Mouse (Mus musculus): ENCODE data around the gene Zfp503.

The Zfp503 gene

DNA sequence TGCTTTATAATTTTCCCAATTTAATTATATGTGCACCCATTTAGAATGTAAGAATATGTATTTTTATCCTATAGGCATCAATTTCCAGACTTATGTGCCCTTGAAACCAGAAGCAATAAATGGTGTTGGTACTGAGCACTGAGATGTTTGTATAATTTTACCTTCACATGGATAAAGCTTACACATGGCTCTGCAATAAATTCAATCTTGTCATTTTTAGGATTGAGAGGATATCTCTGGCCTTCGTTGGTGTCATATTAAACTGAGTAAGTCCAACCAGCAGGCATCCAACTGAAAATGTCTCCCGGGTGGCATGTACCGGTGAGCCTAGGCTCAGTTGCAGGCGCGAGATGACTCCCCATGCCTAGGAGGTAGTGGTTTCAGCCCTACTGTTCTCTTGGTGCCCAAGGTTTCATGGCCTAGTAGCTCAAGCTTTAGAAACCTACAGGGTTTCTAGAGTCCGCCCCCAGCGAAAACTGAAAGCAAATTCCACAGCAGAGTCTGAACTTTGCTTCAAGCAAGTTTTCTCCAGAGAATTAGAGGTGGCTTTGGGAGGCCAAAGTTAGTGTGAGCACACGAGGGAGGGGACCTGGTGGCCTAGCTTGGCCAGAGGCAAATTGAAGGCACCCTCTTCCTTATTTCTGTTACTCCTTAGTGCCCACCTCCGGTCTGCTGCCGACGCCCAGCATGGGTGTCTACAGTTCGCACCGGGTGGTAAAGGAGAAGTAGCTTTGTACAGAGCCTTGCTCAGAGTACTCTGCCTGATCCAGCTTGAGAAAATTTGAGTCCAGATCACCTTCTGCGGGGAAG lies 4.1 kb upstream of the Zfp503 start:
- no peak for DNase-seq (ENCODE audit: low spot score in 2 of 2)

DNA sequence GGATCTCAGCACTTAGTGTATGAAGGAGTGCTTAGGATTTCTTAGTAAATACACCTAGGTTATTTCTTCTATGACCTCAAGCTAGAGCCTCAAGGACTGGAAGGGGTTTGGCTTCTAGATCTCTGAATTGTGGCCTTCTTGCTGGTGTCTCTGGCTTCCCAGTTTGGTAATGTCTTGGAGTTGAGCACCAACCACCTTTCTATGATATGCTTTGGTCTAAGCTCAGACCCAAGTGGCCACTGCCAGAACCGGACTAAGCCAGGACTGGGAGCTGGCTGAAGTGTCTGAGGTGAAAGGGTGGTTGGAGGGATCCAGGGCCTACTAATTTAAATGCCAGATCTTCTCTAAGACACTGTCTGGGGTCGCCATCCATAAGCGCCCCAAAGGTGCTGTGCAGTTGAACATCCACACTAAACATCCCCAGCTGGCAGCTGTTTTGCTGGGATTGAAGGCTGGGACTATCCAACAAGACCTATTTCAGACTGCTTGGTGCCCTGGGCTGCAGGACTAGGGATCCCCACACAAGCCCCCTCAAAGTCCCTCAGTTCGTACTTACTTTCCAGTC lies 3.0 kb upstream of the Zfp503 start:
- DNase-seq (ENCODE audit: low spot score in 2 of 2): no peak

DNA sequence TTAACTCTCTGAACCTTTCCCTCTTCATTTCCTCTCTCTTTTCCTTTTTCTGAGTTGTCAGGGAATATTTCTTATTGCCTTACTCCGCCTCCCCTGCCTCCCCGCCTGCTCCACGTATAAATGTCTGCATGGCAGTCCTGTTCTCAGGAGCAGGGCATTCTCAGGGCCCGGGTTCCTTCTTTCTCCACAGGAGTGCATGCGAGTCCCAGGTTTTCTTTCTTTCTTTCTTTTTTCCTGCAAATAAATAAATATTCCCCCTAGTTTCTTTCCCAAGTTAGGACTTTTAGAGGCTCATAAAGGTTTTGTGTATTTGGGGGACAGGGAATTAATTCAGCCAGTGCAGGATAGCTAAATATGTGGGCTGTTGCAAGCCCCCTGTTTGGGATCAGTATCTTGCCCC lies 2.5 kb upstream of the Zfp503 start:
- no peak for DNase-seq (ENCODE audit: low spot score in 2 of 2)

DNA sequence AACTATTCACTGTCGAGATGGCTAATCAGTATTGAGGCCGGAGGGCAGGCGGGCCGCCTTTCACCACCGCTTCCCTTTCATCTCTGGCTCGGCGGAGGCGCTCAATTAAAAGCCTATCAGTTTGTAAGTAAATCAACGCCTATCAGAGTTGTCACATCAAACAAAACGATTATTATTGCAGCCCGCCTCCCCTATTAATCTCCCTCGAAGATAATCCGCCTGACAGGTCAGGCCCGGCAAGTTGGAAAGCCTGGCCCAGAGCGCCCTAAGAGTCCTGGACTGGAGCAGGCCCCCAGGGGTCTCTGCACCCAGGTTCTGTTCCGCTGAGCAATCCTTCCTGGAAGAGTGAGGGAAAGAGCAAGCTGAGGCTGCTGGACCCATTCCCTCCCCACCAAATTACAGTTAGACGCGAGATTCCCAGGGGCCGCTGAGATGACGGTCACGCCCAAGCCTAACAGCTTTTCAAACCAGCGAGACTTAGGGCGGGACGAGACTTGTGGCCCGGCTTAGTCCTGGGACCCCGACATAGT lies 1.9 kb upstream of the Zfp503 start:
- DNase-seq (ENCODE audit: low spot score in 2 of 2): peak; percentile 51 to 69

DNA sequence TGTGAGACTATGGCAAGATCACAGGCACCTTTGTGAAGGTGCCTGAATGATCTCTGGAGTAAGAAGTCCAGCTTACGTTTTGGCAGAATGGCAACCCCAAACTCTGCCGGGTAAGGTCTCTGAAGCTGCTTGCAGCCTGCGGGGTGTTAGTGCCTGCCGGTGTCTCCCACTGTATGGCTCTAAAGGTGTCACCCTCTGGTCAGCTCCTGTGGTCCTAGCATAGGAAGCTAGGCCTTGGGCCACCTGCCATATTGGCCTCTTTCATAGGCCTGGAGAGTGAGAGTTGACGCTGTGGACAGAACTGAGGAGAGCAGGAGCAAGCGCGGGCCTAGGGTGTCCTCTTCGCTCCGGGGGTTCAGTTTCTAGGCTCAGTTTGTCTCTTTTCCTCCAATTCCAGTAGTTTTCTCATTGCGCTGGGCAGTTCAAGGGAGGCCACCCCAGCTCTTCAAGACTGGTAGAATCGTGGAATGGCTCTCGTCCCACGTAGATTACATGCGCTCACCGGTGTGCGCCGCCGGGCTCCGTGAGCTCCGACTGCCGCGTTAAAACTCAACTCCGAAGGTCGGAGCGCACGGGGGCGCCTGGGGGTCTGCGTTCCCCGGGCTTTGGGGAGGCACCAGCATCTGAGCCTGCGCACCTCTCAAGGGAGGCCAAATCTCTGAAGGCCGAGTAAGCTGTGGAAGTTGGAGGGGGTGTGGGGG lies 1.1 kb upstream of the Zfp503 start:
- peak in 1 of 2 experiments; percentile 29 for DNase-seq (ENCODE audit: low spot score in 2 of 2)

DNA sequence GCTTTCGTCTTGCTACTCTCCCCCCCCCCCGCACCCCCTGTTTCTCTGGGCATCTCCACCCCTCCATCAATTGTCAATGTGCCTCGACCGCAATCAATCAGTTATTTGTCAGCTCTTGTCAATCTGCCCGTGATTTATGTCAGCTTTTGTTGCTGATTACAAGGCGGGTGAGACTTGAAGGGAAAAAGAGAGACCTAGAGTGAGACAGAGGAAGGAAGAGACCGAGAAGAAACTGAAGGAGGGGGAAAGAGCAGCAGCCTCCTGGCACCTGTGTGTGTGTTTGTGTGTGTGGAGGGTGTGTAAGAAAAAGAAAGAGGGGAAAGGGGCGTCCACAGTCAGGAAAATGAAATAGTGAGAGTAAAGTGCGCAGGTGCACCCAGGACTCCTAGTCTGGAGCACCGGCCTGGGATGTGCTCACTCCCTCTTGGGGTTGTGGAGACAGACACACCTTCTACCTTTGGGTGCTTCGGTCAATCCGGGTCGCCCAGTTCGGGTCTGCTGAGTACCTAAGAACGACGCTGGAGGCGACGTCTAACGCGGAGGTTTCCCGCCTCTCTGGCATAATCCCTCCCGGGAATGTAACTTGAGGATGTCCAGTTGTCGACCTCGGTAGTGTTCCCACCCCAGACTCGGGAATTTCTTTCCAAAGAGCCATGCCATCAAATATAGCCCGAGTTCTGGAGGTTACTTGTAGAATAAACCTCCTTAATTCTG lies 667 bp downstream of the Zfp503 start:
- peak in 1 of 2 experiments; percentile 24 for DNase-seq (ENCODE audit: low spot score in 2 of 2)

DNA sequence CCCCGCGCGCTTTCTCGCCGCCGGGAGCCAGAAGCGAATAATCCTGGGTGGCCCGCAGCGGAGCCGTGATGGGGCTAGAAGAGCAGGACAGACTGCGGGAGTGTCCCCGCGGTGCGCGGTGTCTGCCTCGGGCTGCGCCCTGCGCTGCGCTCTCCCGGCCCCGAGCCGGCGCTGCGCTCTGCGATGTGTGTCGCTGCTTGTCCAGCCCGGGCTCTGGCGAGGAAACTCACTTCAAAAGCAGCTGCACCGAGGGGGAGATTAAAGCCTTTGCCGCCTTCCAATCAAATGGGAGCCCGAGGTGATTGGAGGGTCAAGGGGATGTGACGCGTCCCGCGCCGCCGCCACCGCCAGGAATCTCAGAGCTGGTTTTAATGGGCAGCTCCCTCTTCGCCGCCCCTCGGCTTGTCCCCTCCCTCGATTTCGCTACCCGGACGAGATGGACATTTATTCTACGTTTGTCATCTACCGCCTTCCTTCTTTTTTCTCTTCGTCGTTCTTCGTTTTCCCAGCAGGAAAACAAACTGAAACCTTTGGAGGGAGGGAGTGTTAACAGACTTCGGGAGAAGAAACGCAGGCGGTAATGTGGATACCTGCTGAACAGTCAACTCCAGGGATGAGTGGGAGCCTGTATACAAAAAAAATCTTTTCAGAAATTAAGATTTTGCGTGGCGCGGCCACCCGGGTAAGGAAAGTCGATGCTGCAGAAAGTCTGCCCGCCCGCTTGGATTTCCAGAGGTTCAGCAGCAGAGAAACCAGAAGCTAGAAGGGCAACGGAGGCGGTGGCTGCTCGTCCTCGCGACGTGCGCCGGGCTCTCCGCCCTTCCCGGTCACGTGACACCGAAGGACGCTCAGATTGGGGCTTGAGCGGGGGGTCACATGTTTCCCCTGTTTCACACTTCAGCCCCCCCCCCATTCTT lies 1.5 kb downstream of the Zfp503 start:
- peak; percentile 95 to 96 for DNase-seq (ENCODE audit: low spot score in 2 of 2)

DNA sequence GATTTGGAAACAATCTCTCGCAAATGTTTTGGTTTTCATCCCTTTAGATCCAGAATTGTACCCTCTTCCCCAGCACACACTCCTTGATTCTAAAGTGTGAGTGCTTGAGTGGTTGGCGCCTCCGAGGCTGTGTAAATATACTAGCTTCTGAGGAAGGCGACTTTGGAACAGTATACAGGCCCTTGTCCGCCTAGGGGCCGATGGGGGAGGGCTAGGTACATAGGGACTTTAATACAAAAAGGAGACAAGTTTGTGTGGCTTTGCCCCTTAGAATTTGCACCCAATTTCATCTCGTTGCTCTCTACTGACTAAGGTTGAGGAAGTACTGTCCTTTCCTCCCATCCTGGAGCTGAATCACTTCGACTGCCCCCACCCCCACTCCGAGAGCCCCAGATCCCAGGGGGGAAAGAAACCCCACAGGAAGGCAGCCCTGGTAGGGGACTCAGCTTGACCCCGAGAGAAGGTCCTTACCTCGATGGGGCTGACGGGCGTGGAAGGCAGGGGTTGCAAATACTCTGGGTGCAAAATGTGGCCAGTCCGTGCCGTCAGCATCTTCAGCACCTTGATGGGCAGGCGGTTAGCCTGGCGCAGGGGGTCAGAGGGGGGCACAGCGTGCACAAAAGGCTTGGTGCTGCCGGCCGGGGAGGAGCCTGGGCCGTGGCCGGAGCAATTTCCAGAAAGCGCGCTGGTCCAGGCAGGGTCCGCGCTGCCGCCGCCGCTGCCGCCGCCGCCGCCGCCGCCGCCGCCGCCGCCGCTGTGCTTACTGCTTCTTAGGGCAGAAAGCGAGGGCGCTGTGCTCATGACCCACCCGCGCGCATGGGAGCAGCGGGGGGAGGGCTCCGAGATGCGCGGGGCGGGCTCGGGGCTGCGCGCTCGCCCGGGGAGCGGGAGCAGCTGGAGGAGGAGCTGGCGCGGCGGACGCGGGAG lies 2.4 kb downstream of the Zfp503 start:
- DNase-seq (ENCODE audit: low spot score in 2 of 2): peak; percentile 28 to 65

DNA sequence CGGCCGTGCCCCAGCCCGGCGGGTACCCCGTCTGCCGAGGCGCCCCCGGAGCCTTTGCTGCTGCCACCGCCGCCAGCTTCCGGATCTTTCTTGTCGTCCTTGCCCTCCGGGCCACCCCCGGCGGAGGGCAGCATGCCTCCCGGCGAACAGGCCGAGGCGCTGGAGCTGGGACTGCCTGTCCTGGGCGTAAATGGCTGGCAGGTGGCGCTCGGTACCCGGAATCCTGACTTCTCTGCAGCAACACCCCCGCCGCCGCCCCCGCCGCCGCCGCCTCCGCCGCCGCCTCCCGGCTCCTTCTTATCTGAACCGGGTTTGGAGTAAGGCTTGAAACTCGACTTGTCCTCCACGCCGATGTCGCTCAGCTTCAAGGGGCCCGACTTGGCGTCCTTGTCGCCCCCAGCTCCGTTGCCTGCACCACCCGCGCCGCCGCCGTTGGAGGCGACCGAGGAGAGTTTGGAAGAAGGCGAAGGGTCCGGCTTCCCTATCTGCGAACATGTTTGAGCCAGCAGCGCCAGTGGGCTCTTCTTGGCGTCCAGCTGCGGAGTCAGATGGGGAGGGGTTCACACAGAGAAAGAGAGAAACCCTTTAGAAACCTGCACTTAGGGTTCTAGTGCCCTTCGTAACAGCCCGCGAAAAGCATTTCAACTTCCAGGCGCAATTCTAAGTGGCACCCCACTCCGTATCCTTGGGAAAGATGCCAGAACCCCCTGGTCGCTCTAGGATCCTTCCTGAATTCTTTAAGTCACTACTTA lies 3.2 kb downstream of the Zfp503 start:
- peak; percentile 84 to 89 for DNase-seq (ENCODE audit: low spot score in 2 of 2)

DNA sequence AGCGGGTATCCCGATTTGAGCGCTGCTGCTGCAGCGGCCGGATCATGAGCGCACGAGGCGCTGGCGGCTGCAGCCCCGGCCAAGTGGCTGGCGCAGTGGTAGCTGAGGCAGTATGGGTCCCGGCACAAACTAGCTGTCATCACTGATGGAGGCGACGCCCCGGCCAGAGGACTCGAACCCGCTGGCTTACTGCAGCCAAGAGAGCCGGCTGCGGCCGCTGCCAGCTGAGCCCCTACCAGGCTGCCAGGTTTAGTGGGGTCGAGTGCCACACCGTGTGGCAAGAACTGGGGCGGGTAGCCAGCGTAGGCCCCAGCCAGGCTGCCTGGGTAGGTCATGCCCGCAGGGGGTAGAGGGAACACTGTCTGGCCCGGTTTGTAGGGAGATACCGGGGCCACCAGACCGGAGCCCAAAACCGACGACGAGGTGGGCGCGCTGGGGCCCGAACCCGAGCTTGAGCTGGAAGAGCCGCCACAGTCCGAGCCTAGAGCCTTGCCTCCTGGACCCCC lies 3.9 kb downstream of the Zfp503 start:
- peak in 1 of 2 experiments; percentile 32 for DNase-seq (ENCODE audit: low spot score in 2 of 2)

DNA sequence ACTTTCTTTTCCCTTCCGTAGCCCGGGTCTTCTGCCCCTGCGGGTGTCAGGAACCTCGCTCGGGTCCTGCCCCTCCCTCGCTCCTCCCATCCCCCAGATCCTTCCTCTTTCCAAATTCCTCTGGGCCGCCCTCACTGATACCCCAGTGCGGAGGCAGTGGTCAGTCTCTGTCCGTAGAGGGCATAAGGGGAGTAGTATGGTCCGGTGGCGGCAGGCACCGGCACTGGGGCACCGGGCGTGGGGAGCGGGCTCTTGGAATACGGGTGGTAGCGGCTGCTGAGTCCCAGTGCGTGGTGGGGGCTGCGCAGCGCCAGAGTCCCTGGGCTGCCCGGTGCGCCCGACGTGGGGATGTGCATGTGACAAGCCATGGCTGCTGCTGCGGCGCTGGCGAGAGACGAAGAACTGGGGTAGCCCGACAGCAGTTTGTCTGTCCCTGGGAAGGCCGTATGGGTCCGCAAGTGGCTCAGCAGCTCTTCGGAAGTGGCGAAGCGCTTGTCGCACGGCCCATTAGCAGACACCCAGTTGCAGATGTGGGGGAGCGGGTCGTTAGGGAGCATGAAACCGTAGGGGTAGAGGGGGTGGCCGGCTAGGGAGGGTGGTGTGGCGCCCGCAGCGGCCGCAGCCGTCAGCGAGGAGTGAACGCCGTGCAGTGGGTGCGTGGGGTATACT lies 4.5 kb downstream of the Zfp503 start:
- peak; percentile 37 to 61 for DNase-seq (ENCODE audit: low spot score in 2 of 2)

DNA sequence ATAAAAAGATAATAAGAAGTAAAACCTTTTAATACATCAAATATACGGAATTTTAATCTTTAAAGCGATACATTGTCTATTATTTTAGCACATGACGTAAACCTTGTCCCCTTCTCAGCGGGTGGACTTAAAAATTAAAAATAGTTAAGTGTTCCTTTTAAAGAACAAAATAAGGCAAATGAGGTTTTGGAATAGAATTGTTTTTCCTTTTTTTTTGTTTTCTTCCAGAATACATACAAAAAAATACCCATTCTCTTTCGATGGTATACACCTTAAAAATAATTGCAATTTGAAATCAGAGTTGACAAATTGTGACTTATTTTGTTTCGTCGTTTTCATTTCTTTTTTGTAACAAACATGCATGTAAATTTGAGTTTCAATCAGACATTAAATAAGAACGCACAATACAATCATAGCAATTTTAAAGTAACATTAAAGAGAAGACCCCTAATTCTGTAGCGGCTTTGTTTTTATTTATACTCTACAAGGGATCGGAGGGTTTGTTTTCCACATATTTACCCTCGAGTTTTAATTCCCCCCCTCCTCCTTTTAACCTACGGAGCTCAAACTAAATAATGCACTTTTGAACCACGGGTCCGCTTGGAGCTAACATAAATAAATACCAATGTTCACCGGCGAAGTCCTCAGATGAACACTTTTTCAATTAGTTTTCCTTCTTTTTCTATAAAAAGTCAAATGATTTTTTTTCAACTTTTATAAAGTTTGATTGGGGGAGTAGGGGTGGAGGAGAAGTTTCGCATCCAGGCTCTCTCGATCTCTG lies 5.3 kb downstream of the Zfp503 start:
- DNase-seq (ENCODE audit: low spot score in 2 of 2): no peak

DNA sequence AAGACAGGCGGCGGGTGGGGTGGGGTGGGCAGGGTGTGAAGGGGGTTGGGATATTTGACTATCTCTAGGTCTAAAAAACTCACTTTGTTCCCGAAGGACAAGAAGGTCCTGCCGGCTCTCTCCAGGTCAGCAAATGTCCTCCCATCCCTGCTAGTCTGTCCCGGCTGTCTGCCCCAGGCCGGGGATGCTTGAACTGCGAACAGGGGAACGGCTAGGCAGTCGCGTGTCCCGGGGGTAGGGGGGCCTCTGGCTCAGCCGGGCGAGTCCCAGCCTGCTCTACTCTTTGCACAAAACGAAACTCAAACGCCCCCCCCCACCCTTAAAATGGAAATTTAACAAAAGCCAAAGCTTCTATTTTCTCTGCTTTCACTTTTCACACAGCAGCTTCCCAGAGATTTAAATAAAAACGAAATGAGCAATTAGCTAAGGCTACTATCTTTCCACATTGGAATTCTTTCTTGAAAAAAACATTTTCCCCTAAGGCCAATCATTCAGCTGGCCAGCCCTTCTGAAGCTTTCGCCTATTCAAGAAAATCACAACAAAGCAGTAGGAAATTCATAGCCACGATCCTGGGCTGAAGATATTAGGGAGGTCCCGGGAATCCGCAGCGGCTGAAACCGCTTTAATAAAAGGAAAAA lies 6.0 kb downstream of the Zfp503 start:
- DNase-seq (ENCODE audit: low spot score in 2 of 2): peak in 1 of 2 experiments; percentile 26

DNA sequence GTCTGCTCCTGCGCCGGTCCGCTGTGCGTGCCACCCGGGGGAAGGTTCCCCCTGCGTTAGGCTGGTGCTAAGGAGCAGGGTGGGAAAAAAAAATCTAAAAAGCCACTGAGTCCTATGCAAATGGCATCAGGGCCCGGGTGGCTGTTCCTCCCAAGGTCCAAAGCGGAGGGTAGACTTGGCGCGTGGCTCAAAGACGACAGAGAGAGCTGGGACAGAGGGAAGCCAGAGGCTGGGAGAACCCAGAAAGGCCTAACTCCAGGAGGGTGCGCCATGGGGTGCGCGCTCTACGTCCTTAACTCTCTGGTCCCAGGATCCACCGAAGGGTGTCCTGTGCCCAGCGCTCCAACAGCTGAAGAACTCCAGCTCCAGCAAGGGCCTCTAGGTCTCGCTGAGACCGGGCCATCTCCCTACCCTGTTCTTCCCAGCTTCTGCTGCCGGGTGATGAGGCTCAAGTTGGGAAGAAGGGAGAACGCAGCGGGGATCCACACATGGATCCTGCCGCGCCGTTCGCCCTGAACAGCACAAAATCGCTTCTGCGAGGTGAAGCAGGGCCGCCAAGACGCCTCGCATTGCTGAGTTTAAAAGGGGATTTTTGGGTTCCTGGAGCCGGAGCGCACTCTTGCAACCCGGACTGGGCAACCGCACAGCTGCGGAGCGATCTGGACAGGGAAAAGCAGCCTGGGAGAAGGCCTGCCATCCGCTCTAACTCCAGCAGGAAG lies 6.7 kb downstream of the Zfp503 start:
- DNase-seq (ENCODE audit: low spot score in 2 of 2): peak; percentile 32 to 61

DNA sequence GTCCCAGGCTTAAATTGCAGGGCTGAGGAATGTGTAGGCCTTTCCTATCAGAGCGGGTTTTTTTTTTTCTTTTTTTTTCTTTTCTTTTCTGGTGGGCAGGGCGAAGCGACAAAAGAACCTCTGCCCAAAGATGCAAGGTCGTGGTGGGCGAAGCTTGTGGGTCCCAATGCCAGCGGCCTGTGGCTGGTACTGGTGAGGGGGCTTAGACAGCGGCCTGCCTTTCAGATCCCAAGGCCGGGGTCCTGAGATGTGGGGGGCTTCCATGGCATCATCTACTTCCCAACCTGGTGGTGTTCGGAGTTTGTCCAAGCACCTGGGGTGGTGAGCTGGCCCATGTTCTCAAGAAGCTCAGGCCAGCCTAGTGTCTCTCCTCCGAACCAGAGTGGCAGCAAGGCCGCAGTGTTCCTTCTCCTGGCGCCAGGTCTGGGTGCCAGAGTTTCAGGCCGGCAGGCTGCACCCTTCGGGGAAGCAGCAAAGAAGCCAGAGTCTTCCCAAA lies 7.3 kb downstream of the Zfp503 start:
- peak; percentile 38 to 62 for DNase-seq (ENCODE audit: low spot score in 2 of 2)

DNA sequence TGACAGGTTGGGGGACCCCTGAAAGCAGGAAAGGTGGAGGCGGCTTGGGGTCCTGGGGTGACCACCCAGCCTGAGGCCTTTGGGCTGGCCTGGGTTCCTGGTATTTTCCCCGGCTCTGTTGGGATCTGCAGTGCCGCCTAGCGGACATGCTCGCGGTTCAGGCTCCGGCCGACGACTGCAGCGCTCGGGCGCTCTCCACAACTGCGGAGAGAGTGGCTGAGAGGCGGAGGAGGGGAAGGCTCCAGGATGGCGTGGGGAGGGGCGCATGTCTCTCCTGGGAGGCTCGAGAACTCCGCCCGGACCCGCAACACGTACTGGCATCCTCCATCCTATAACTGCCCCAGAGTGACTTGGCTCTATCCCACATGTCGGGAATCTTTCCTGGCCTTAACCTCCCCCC lies 7.9 kb downstream of the Zfp503 start:
- peak; percentile 76 to 91 for DNase-seq (ENCODE audit: low spot score in 2 of 2)
